Mouse (Mus musculus): Measurements from ENCODE around the gene Uqcc2.

Uqcc2 gene

GRCm38 (mm10) chr17:27077133-27077532 lies 56.6 kb downstream of the Uqcc2 start:
- DNase-seq (ENCODE audit: extremely low spot score): no peak

DNA sequence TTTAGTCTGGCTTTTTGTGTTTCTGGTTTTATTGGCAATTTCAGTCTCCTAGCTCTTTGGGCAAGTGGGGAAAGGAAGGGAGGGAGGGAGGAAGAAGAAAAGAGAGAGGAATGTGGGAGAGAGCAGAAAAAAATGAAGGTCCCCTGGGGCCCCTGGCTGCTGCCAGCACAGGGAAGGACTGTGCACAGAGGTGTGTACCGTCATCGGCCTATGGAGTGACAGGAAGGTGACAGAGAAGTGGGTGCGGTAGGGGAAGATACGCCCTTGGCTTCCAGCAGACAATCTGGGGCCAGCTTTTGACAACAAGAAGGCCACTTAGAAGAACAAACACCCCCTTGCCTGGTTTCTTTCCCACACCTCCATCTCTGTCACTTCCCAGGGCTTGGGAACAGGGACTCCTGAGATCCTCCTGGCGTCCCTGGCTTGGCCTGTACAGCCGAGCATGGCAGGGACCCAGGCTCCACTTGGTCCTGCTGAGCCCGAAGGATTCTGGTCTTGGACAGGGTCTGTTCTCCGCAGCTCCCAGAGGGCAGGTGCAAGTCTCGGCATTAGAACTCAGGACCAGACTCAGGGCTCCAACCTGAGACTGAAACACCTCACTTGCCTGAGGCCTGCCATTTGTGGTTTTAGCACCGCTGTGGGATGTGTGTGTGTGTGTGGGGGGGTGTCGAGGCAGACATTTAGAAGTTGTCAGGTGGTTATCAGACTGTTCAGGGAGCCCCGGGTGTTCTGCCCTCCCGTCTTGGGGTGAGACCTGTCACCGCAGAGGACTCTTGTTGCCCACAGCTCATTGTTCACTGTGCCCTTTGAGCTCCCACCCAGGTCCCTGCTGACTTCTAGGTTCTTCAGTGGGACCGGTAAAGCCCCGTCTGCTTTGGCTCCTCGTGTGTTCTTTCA lies 58.6 kb downstream of the Uqcc2 start:
- DNase-seq (ENCODE audit: extremely low spot score): no peak

DNA sequence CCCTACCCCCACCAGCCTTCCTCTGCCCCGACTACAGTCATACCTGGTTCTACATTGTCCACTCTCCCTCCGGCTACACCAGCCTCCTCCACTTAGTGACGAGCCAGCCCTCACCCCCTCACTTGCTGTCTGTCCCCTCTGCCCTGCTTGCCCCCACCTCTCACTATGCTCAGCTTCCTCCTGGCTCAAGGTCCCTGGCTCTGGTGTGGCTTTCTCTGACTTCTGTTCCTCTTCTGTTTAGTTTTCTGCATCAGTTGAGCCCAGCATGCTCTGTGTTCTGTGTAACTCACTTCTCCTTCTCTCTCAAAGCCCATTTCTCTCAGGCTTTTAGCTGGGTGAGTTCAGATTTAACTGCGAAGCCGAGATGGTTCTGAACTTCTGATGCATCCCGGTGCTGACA lies 59.5 kb downstream of the Uqcc2 start:
- DNase-seq (ENCODE audit: extremely low spot score): no peak

- DNase-seq (ENCODE audit: extremely low spot score): no peak
These were observed 59.9 kb downstream of the Uqcc2 start for GRCm38 (mm10) chr17:27073778-27074177.

GRCm38 (mm10) chr17:27073126-27073525 lies 60.6 kb downstream of the Uqcc2 start:
- no peak for DNase-seq (ENCODE audit: extremely low spot score)
